Mouse (Mus musculus) left cerebral cortex, adult 2 months (tissue): ENCODE measurements at regions not wholly inside any gene's neighbourhood (a gene's known extent, or its start where the extent isn't known, plus 50 kb on each side); places are given as distances from the start of the nearest gene placed in this dataset.

Source experiments
- DNase-seq, 2 experiments: peaks; one replicate each; pipeline ENCODE4 v3.0.0; 2021 to 2022; ENCODE audit warnings: low spot score in 2 of 2, mixed read lengths in 1 of 2; ENCODE audit errors: extremely low spot score in 1 of 2
- H3K27ac ChIP-seq: fragments of 200-600 bp; 2 replicates; pipeline ENCODE4 v1.8.1; 2022
- H3K4me3 ChIP-seq: fragments of 200-600 bp; 2 replicates; pipeline ENCODE4 v1.8.1; 2022
- CTCF ChIP-seq: fragments of 200-600 bp; IDR thresholded peaks from 2 replicates; pipeline ENCODE4 v1.8.1; 2022; ENCODE audit warnings: antibody characterized with exemption, mild to moderate bottlenecking, moderate library complexity
- intact Hi-C: fragments of 180-260 bp; cut with DNase I; formaldehyde crosslinking; loops from one replicate; pipeline ENCODE4 v1.15.1; 2025

DNA sequence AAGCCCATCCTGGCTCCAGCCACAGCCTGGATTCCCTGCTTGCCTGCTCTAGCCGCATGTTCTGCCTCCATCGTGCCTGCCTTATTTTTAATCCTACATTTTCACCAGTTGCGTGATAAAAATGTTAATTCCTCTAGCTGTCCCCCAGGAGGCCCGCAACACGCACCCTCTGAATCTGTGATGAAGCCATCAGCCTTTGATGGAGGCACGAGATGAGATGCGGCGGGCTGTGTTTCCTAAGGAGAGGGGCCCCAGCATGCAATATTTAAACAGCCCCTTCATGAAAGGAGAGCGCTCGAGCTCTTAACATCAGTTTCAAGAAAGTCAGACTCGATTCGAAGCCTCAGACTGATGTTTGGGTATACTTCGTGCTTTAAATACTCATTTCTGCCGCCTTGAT is 76.3 kb downstream of the Nptx2 start:
- TF ChIP-seq CTCF: no peak
- H3K4me3 ChIP-seq: no peak overlapping the region
- H3K27ac ChIP-seq: no peak overlapping the region
- no peak for DNase-seq
- intact Hi-C loops: loop anchor here (5.0 kb wide), 1 partner anchor 75 kb away; the partner anchor contains the start of gene Nptx2

GRCm38 (mm10) chr5:144623358-144623757 is 77.7 kb downstream of the Nptx2 start:
- peak; percentile 48 to 56 for DNase-seq
- H3K4me3 ChIP-seq: no peak overlapping the region
- no peak overlapping the region for H3K27ac ChIP-seq
- no peak for TF ChIP-seq CTCF
- intact Hi-C loops: loop anchor here (5.0 kb wide), 1 partner anchor 76 kb away; the partner anchor contains the start of gene Nptx2

- H3K27ac ChIP-seq: no peak overlapping the region
- H3K4me3 ChIP-seq: no peak overlapping the region
- no peak for TF ChIP-seq CTCF
- intact Hi-C loops: no loop called here
- peak in 1 of 2 experiments; percentile 20 for DNase-seq
Measured at GRCm38 (mm10) chr5:144632295-144632694, 86.6 kb downstream of the Nptx2 start.

DNA sequence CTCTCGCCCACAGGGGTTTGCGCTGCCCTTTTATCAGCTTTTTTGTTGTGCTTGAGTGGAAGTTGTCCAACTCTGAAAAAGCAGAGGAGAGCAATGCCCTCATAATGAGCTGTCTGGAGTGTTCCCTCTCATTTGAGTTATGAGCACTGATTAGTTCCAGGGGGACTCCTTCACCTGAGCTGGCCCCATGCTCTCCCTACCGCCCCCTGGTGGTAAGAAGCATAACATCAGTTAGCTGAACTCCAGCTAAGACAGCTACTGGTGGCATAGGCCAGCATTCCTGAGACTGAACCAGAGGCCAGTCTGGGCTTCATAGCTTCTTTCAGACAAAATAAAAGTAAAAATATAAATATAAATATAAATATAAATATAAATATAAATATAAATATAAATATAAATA is 92.9 kb downstream of the Nptx2 start:
- Histone ChIP-seq H3K27ac (no peak overlapping the region), H3K4me3 (no peak overlapping the region)
- intact Hi-C loops: loop anchor here (5.0 kb wide), 1 partner anchor 251 kb away; no protein-coding TSS in a partner anchor
- peak; percentile 73 for TF ChIP-seq CTCF
- peak; percentile 47 to 50 for DNase-seq

DNA sequence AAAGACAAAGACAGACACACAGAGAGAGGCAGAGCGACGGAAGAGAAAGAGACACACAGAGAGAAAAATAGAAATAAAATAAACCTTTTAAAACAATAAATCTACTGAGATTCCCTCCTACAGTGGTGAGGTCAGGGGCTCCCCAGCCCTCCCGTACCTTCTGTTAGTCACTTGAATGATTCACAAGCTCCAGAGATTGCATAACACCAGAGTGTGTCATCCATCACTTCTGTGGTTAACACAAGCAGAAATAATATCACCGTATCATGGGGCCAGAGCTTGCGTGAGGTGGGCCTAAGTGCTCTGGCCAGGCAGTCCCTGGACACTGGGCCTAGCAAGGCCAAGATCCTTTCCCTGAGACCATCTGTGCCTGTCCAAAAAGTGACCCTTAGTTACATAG is 93.9 kb downstream of the Nptx2 start:
- intact Hi-C loops: loop anchor here (5.0 kb wide), 1 partner anchor 252 kb away; no protein-coding TSS in a partner anchor
- no peak for TF ChIP-seq CTCF
- no peak overlapping the region for H3K27ac ChIP-seq
- H3K4me3 ChIP-seq: no peak overlapping the region
- DNase-seq: no peak

GRCm38 (mm10) chr5:144642766-144643165 is 97.1 kb downstream of the Nptx2 start:
- intact Hi-C loops: no loop called here
- Histone ChIP-seq H3K4me3 (no peak overlapping the region), H3K27ac (no peak overlapping the region)
- no peak for DNase-seq
- no peak for TF ChIP-seq CTCF

- DNase-seq: no peak
- Histone ChIP-seq H3K27ac (no peak overlapping the region), H3K4me3 (no peak overlapping the region)
- intact Hi-C loops: no loop called here
- no peak for TF ChIP-seq CTCF
Measured at GRCm38 (mm10) chr5:144643438-144643837, 97.7 kb downstream of the Nptx2 start.

DNA sequence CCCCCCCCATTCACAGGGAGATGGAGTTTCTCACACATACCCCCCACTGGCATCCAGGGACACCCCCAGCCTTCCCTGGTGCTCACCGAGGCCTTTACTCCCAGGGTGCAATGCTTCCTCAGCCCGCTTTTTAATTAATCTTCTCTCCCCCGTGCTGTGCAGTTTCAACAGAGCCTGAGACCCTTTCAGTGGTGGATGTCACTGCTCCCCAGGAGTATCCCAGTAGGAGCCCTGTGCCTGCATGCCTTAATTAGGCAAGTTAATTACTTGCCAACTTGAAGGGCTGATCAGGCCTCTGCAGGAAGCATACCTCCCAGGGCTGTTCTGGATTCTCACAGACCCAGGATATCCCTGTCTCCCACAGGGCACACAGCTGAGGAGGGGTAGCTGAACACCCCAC is 99.7 kb downstream of the Nptx2 start:
- H3K27ac ChIP-seq: no peak overlapping the region

GRCm38 (mm10) chr5:144647311-144648104 is 101.8 kb downstream of the Nptx2 start:
- peak; percentile 50 to 72 for DNase-seq
- intact Hi-C loops: loop anchor here (1.0 to 2.0 kb wide), 3 partner anchors 62 to 99 kb away; no protein-coding TSS in a partner anchor
- Histone ChIP-seq H3K4me3 (no peak overlapping the region), H3K27ac (0 out of 2 replicates have a peak overlapping the region, but pooled peaks have one; percentile 15)
- TF ChIP-seq CTCF: no peak

More for the DNA sequence above, 99.7 kb downstream of the Nptx2 start:
- DNase-seq: no peak
- intact Hi-C loops: no loop called here
- no peak for TF ChIP-seq CTCF
- no peak overlapping the region for H3K4me3 ChIP-seq

DNA sequence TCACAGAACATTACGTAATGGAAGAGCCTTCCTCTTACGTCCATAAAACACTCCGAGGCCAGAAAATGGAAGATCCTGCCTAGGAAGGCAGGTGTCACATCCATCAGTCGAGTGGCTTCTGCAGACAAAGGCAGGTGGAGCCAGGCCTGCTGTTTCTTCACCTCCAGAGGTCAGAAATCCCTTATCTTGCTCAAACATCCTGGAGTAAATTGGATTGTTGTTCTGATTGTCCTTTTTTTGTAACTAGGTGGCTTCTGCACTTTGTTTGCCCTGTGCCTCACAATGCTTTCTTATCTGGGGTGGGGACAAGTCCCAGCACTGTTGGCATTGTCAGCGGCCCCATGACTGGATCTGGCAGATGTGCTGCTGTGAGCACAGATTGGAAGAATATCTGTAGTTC is 106.5 kb downstream of the Nptx2 start:
- intact Hi-C loops: no loop called here
- no peak for DNase-seq
- no peak overlapping the region for H3K4me3 ChIP-seq
- H3K27ac ChIP-seq: no peak overlapping the region
- no peak for TF ChIP-seq CTCF

- TF ChIP-seq CTCF: peak; percentile 5
- intact Hi-C loops: no loop called here
- Histone ChIP-seq H3K27ac (no peak overlapping the region), H3K4me3 (no peak overlapping the region)
- DNase-seq: no peak
Measured at GRCm38 (mm10) chr5:144662031-144662430, 99.6 kb downstream of the Tmem130 start.

- intact Hi-C loops: no loop called here
- TF ChIP-seq CTCF: no peak
- no peak for DNase-seq
- Histone ChIP-seq H3K4me3 (no peak overlapping the region), H3K27ac (no peak overlapping the region)
Measured at GRCm38 (mm10) chr5:144663981-144664380, 97.6 kb downstream of the Tmem130 start.
